Mouse (Mus musculus) urinary bladder, postnatal 4 days (tissue): ENCODE data around the gene G530012D18Rik.
"Not testable (repeated sequence)": the region's sequence is repeated elsewhere in the genome, so short reads cannot be mapped to it uniquely, and the experiment has no call there.

Experiments
- DNase-seq, 2 experiments: peaks; one replicate each; pipeline ENCODE4 v3.0.0; 2021 to 2022; ENCODE audit warnings: low spot score in 2 of 2

G530012D18Rik gene

DNA sequence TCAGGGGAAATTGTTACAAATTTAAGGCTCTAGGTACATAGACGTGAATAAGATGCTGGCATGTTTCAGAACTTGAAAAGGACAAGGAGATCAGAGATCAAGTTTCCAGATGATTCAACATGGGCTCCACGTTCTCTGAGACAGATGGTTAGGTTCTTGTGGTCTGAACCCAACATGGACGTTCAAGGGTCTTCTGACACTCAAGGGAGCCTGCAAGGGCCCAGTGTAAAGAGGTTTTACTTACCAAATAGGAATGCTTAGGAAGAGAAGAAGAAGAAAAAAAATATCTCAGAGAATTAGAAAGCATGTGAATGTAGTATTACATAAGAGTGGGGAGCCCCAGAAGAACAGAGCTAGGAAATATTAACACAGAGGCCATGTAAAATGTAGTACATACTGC lies 40.3 kb downstream of the G530012D18Rik start:
- not testable (repeated sequence) for DNase-seq

DNA sequence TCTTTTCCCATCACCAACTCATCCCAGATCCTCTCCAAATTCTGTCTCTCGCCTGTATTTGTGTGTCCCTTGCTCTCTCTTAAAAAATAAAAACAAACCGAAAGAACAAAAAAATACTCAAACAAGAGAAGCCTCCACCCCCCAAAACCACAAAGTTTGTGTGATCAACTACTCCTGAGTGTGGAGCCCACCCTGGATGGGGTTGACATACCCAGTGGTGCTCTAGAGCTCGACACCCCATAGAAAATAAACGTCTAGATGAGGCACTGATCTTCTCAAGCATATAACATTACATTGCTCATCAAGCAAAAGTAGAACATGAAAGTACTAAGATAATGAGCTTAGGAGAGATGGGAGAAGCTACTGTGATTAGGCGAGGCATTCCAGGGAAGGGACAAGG lies 41.7 kb downstream of the G530012D18Rik start:
- not testable (repeated sequence) for DNase-seq

DNA sequence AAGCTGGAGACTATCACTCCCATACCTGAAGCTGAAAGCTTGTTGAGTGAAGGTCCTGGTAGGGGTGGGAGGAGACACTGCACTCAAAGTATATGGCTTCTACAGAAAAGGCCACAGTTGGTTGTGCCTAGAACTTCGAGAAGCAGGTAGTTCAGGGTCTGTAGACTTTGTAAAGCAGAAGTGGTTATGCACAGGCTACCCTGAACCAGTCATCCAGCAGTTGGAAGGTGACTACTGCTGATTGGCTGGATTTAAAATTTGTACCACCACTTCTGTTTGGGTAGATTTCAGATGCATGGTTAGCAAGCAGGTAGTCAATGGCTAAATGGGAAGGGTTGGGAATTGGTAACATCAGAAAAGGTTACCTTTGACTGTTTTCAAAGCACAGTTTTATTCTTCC lies 43.2 kb downstream of the G530012D18Rik start:
- not testable (repeated sequence) for DNase-seq
